Mouse (Mus musculus) urinary bladder, postnatal 25 days (tissue): ENCODE results near the gene Klk1b27.
"Not testable (repeated sequence)": the region's sequence is repeated elsewhere in the genome, so short reads cannot be mapped to it uniquely, and the experiment has no call there.

Experiments used
- DNase-seq: peaks from one replicate; pipeline ENCODE4 v3.0.0; 2022; ENCODE audit warnings: low spot score

Gene Klk1b27

DNA sequence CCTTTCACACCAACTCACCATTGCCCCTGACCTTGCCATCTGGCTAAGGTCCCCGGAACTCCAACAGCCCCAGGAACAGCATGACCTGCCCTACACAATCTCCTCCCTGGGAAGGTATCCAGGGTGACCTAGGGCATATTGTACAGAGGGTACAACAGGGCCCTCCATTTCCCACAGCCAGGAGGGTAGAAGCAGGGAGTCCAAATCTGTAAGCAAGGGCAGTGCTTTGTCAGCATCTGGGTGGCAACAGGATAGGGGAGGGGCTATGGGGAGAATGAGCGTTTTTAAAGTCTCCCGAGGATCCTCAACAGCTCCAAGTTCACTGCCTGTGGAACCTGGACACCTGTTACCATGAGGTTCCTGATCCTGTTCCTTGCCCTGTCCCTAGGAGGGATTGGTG lies at the start of gene Klk1b27:
Gene Klk1b27, plus strand, starts transcription at position 301 of the 400 bp plus-strand sequence.
- not testable (repeated sequence) for DNase-seq

DNA sequence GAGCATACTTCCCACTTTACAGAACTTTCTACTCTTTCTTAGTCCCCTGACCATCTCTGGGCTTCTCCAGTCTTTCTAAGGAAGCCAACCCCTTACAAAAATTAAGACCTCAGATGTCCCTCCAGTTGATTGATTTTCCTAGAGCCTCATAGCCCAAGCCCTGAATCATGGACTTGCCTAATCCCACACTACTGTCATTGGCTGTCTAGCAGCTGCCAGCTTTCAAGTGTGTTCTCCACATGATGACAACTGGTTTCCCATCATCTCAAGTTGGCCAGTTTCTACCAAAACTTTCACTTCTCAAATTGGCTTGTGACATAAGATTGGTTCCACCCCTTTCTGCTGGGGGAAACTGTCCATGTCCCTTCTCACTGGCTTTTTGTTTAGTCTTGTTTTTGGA lies 47.2 kb upstream of the Klk1b27 start:
- DNase-seq: no peak

GRCm38 (mm10) chr7:44011868-44012267 lies 40.2 kb upstream of the Klk1b27 start, which contains the start of gene Klk1b26:
Gene Klk1b26 (plus strand): TSS chr7:44012168.
- DNase-seq: not testable (repeated sequence)

DNA sequence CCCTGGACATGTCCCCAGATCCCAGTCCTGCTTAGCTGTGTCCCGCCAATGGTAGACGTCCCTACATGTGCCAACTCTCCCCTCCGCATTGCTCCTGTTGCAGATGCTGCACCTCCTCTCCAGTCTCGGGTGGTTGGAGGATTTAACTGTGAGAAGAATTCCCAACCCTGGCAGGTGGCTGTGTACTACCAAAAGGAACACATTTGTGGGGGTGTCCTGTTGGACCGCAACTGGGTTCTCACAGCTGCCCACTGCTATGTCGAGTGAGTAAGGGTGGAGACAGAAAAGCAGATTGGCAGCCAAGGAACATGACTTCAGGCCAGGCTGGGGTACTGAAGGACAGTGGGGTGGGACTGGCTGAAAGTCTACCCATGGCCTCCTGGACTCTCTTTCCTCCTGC lies 37.4 kb upstream of the Klk1b27 start:
- DNase-seq: not testable (repeated sequence)

DNA sequence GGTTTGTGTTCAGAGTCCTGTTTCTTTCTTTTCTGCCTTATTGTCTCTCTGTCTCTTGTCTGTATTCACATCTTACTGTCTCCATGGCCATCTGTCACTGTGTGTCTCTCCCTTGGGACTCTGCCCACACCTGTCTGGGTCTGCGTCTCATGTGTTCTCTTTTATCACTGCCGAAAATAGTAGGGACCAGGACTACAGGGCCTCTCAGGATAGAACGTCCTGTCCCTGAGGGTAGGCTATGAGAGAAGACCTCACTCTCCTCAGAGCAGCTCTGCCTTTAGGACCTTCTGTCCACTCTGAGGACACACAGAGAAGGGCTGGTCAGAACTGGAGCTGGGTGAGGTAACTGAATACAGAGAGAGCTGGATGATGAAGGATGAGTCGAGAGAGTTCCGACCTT lies 37.0 kb upstream of the Klk1b27 start:
- no peak for DNase-seq

DNA sequence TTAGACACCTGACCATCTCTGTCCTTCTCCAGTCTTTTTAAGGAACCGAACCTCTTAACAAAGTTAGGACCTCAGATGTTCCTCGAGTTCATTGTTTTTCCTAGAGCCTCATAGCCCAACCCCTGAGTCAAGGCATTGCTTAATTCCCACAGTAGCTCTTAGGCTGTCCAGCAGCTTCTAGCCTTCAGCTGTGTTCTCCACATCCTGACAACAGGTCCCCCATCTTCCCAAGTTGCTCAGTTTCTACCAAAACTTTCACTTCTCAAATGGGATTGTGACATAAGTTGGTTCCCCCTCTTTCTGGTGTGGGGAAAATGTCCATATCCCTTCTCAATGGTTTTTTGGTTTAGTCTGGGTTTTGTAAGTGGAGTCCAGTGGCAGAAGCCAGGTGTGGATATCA lies 20.0 kb downstream of the Klk1b27 start:
- DNase-seq: no peak

- no peak for DNase-seq
Measured at GRCm38 (mm10) chr7:44077703-44078102, 25.6 kb downstream of the Klk1b27 start.

GRCm38 (mm10) chr7:44096111-44096510 lies 44.0 kb downstream of the Klk1b27 start:
- no peak for DNase-seq

DNA sequence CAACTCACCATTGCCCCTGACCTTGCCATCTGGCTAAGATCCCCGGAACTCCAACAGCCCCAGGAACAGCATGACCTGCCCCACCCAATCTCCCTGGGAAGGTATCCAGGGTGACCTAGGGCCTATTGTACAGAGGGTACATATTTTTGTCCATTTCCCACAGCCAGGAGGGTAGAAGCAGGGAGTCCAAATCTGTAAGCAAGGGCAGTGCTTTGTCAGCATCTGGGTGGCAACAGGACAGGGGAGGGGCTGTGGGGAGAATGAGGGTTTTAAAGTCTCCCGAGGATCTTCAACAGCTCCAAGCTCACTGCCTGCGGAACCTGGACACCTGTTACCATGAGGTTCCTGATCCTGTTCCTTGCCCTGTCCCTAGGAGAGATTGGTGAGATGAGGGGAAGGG lies 49.9 kb downstream of the Klk1b27 start, which contains the start of gene Klk1b21:
Gene Klk1b21, plus strand, starts transcription at position 301 of the 400 bp plus-strand sequence.
- DNase-seq: not testable (repeated sequence)
